Mouse (Mus musculus) megakaryocyte, embryonic 14.5 days (primary cell): ENCODE measurements around the gene Arfip1. TPM values are rescaled to one million over a fixed set of nuclear protein-coding genes. Genes with fewer than 3 reads are reported as not detected.

Source experiments
- H3K27me3 ChIP-seq: replicated peaks from 2 replicates; pipeline ENCODE3; 2012; ENCODE audit warnings: inconsistent platforms
- H3K36me3 ChIP-seq: replicated peaks from 2 replicates; pipeline ENCODE3; 2012; ENCODE audit warnings: low read length, inconsistent platforms, mixed read lengths
- H3K4me1 ChIP-seq: 2 replicates; pipeline ENCODE4 v1.6.1; 2012; ENCODE audit warnings: inconsistent platforms
- H3K4me3 ChIP-seq: replicated peaks from 2 replicates; pipeline ENCODE3; 2012; ENCODE audit warnings: moderate library complexity, mild to moderate bottlenecking, inconsistent platforms
- H3K9me3 ChIP-seq: 2 replicates; pipeline ENCODE4 v1.6.1; 2012; ENCODE audit warnings: inconsistent platforms
- FLI1 ChIP-seq: IDR thresholded peaks from 2 replicates; pipeline ENCODE4 v1.6.1; 2012; ENCODE audit warnings: low read length, inconsistent platforms, mixed read lengths
- GATA1 ChIP-seq: IDR thresholded peaks from 3 replicates; pipeline ENCODE4 v1.6.1; 2012; ENCODE audit warnings: mixed read lengths, low read length, inconsistent platforms, borderline replicate concordance
- polyA plus RNA-seq: library from polyadenylated mRNA; stranded (reverse); fragments of >175 nt; gene quantifications from 2 replicates; pipeline ENCODE4 v1.2.3, GENCODE M21; 2012; ENCODE audit warnings: low replicate concordance; ENCODE audit not compliant: insufficient read depth

Arfip1 gene
- polyA plus RNA-seq, 1 experiment = 9.3 TPM

DNA sequence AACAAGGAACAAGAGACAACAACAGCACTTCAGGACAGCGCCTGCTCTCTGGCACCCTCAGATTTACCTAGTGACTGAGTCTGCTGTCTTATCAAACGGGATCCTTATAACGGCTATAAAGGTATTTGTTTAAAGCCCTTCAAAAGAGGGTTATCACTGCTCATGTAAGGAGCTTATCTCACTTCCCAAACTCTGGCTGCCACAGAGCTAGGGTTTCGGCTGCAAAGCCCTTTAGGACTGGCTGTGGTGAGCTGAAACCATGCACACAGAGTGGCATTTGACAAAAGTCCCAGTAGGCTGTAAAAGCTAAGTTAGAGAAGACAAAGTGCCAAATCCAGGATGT, 114.3 kb downstream of the Arfip1 start:
- 0 out of 2 replicates have a peak, but pooled peaks cover 5% of the 10 kb centered on the region for H3K9me3 ChIP-seq
- H3K27me3 ChIP-seq = peaks cover 64% of the 10 kb centered on the region
- no peak overlapping the region for H3K4me3 ChIP-seq
- no peaks in the 10 kb centered on the region for H3K36me3 ChIP-seq
- peaks cover 31% of the 10 kb centered on the region for H3K4me1 ChIP-seq
- TF ChIP-seq GATA1 (no peak), FLI1 (no peak)

DNA sequence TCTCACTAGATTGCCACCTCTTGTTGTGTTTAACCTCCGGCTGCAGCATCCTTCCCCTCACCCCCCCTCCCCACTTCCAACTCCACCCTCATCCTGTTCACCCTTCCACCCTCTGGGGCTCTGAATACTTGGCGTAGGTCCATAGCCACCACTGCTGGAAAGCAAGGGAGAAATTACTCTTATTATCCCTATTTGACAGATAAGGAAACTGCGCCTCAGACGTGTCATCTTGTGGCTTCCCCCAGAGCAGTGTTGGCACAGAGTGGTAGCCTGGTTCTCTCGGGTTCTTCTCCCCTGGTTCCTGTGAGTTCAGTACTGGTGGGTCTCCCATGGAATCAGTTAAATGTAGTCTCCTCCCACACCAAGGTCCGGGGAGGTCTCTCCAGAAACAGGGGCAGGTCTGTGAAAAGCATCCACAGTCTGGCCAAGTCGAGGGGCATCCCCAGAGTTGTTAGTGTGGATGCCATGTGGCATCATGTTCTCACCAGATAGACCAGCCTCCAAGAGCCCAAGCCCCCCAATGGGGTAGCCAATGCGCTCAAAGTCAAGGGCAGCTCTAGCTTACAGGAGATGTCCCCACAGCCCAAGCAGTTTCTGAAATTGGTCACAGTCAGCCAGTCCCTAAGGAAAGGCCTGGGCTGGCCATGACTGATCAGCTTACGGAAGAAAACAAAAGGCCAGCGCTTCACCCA, 114.9 kb downstream of the Arfip1 start:
- Histone ChIP-seq H3K27me3 (peaks cover 59% of the 10 kb centered on the region), H3K4me3 (no peak overlapping the region), H3K4me1 (peaks cover 31% of the 10 kb centered on the region), H3K9me3 (0 out of 2 replicates have a peak, but pooled peaks cover 5% of the 10 kb centered on the region), H3K36me3 (no peaks in the 10 kb centered on the region)
- TF ChIP-seq FLI1 (no peak), GATA1 (no peak)

DNA sequence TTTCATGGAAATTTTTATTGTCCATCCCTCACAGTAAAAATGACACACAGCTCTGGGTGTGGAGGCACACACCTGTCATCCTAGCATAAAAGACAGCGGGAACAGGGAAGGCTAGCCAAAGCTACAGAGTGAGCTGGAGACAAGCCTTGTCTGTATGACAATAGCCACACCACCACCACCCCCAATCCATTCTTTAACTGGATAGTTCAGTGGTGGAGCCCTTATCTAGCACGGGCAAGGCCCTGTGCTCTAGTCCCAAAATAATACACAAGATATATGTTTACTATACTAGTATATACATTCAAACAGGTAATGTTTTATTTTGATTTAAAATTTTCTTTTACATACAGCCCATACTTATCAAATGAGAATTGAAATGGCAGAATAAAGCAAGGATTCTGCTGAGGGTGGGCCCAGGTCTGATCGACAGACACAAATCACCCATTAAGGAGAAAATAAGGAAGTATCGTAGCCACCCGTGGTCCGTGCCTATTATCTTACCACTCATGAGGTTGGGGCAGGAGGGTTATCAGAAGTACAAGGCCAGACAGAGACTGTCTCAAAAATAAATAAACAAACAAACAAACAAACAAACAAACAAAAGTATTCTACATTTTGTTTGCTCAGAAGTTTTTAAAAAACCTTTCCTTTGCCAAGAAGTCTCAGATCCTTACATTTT, 116.5 kb downstream of the Arfip1 start:
- no peaks in the 10 kb centered on the region for H3K36me3 ChIP-seq
- TF ChIP-seq FLI1 (no peak), GATA1 (no peak)
- H3K27me3 ChIP-seq = peaks cover 55% of the 10 kb centered on the region
- H3K4me3 ChIP-seq = no peak overlapping the region
- 0 out of 2 replicates have a peak, but pooled peaks cover 5% of the 10 kb centered on the region for H3K9me3 ChIP-seq
- H3K4me1 ChIP-seq = peaks cover 33% of the 10 kb centered on the region

DNA sequence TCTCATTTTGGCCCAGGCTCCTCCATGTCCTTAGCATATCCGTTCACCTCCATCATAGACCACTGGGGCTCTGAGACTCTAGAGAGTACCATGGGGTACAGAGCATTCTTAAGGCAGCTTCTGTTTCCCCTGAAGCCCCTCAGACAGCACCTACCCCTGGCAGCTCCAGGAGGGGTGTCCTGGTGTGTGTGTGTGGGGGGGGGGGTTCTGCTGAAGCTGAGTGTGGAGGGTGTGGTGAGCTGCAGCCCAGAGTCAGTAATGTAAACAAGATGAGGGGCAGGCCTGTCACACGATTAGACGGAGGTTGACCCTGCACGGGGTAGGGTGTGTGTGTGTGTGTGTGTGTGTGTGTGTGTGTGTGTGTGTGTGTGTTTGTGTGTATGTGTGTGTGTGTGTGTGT, 120.7 kb downstream of the Arfip1 start:
- Histone ChIP-seq H3K36me3 (no peaks in the 10 kb centered on the region), H3K4me3 (no peak overlapping the region), H3K9me3 (no peaks in the 10 kb centered on the region), H3K4me1 (peaks cover 27% of the 10 kb centered on the region), H3K27me3 (peaks cover 41% of the 10 kb centered on the region)
- no peak for TF ChIP-seq FLI1
- TF ChIP-seq GATA1 = no peak

DNA sequence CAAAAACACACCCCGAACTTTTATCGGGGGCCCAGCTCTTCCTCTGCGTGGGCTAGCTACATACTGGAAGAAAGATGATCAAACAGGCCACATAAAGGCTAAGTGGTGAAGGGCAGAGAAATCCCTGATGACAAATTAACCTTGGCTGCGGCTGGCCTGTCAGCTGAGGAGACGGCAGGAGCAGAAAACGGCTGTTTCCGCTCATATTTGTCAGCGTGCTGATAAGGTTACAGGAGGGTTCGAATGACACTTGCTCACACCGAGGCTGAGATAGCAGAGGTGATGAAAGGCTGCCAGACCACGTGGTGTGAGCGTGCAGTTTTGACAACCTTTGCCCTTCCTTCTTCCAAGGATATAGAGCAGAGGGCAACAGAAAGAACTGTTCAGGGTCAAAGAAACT, 121.5 kb downstream of the Arfip1 start:
- Histone ChIP-seq H3K27me3 (peaks cover 43% of the 10 kb centered on the region), H3K4me1 (peaks cover 34% of the 10 kb centered on the region), H3K4me3 (peak overlapping the region; percentile 84), H3K9me3 (no peaks in the 10 kb centered on the region), H3K36me3 (no peaks in the 10 kb centered on the region)
- no peak for TF ChIP-seq FLI1
- peak; percentile 26; the same call in 1 of the 3 replicates for TF ChIP-seq GATA1

DNA sequence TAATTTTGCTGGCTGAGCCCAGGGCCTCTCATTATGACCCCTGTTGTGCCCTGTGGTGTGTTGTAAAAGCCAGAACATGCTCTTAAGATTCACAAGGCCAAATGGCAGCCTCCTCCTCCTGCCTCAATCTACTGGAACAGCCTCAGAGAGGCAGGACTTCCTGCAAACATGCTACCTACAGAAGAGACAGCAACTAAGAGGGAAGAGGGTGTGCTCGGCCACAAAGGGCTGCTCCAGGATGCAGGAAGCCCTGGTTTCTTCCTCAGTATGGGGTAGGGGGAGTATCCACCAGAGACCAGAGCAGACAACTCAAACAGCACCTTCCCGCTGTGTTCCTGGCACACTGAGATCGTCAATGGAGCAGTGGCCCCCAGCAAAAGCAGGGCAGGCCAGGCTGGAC, 121.9 kb downstream of the Arfip1 start:
- H3K36me3 ChIP-seq = no peaks in the 10 kb centered on the region
- H3K27me3 ChIP-seq = peaks cover 43% of the 10 kb centered on the region
- H3K4me3 ChIP-seq = peak overlapping the region; percentile 74
- H3K4me1 ChIP-seq = peaks cover 38% of the 10 kb centered on the region
- TF ChIP-seq FLI1 (no peak), GATA1 (no peak)
- no peaks in the 10 kb centered on the region for H3K9me3 ChIP-seq

DNA sequence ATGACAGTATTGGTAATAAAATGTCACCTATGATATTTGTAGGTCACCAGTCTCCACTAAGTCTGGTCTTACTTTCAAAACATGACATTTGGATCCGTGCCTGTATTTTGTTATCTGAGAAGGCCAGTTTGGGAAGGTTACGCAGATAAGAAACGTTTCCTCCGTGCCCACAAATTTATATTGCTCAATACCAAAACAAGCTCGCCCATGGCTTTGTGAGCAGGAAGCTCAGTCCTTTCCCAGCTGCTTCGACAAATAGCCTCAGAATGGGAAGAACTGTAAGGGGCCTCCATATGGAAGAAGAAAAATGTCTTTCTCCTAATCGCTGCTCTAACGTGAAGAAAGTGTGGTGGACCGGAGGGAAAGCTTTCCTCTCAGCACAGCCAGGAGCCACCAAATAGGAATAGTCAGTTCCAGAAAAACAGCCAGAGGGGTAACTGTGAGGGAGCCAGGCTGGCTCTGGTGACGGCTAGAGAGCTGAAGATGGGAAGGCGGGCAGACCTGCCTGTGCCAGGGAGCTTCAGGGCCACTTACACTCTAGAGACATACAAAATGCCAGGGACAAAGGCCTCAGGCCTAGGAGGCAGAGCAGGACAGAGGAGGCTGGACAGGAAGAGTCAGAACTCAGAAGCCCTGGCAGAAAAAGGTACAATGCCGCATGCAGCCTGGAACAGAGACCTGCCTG, 126.5 kb downstream of the Arfip1 start:
- no peaks in the 10 kb centered on the region for H3K36me3 ChIP-seq
- H3K4me3 ChIP-seq = no peak overlapping the region
- H3K4me1 ChIP-seq = peaks cover 28% of the 10 kb centered on the region
- TF ChIP-seq FLI1 (no peak), GATA1 (no peak)
- H3K9me3 ChIP-seq = no peaks in the 10 kb centered on the region
- peaks cover 46% of the 10 kb centered on the region for H3K27me3 ChIP-seq

DNA sequence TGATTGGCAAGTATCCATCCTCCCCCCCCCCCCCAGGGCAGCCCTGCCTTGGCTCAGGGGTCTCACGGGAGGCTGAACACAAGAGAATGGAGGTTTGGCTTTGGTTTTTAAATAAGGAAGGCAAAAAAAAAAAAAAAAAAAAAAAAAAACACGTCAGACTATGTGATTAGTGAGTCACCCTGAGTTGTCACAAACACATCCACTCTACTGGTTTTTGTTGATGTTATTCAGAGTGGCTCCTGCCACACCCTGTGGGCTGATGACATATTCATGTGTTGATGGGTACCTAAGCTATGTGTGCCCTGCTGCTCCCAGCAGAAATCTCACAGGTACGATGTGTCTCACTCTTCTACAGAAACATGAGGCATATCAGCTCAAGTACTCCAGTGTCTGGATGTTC, 131.8 kb downstream of the Arfip1 start:
- H3K36me3 ChIP-seq = no peaks in the 10 kb centered on the region
- TF ChIP-seq FLI1 = no peak
- no peak for TF ChIP-seq GATA1

DNA sequence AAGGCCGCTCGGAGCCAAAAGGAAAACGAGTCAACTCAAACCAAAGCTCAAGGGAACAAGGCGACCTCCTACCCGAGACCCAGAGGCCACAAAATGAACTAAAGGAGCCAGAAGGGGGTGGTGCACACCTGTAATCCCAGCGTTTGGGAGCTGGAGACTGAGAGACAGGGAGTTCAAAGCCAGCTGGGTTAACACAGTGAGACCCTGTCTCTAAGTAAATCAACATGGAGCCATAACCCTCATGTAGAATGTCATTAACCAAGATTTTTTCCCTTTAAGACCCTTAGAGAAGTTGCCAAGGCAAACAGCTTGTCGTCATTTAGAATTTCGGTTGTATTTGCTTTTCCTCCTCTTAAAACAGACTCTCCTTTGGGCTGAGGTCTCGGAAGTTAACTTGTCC, 133.4 kb downstream of the Arfip1 start:
- H3K9me3 ChIP-seq = no peaks in the 10 kb centered on the region
- H3K4me3 ChIP-seq = no peak overlapping the region
- H3K36me3 ChIP-seq = no peaks in the 10 kb centered on the region
- TF ChIP-seq FLI1 = no peak
- no peak for TF ChIP-seq GATA1
- peaks cover 4% of the 10 kb centered on the region; the same call in 1 of the 2 replicates for H3K4me1 ChIP-seq
- peaks cover 76% of the 10 kb centered on the region for H3K27me3 ChIP-seq

More for the DNA sequence above, 131.8 kb downstream of the Arfip1 start:
- H3K4me3 ChIP-seq = no peak overlapping the region
- no peaks in the 10 kb centered on the region for H3K9me3 ChIP-seq
- peaks cover 66% of the 10 kb centered on the region for H3K27me3 ChIP-seq
- peaks cover under 1% of the 10 kb centered on the region for H3K4me1 ChIP-seq

DNA sequence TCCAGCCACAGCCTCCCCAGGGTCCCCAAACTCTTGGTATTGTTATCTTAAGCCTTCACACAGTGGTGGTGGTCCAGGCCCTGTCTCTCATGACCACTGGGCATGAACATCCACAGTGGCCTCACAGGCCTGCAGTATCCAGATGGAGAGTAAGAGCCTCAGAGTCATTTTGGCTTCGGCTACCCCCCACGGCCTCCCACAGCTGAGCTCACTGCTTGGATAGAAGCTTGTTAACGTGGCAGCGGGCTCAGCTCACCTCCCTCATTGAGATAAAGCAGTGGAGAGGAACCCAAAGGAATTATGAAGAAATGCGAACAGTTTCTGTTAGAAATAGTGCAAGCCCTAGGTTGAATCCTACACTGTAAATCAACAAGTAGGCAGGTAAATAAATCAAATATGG, 134.6 kb downstream of the Arfip1 start:
- peaks cover 77% of the 10 kb centered on the region for H3K27me3 ChIP-seq
- H3K4me1 ChIP-seq = peaks cover 4% of the 10 kb centered on the region; the same call in 1 of the 2 replicates
- no peaks in the 10 kb centered on the region for H3K9me3 ChIP-seq
- no peak for TF ChIP-seq FLI1
- TF ChIP-seq GATA1 = no peak
- H3K4me3 ChIP-seq = no peak overlapping the region
- H3K36me3 ChIP-seq = no peaks in the 10 kb centered on the region

Other genes starting within 250 kb of the Arfip1 start
- gene Fhdc1, start 102.2 kb downstream of the Arfip1 start, polyA plus RNA-seq = 0.92 and 1.6 TPM in 2 replicates
- gene Tigd4, start 10.9 kb upstream of the Arfip1 start, polyA plus RNA-seq = not detected in 2 replicates
- gene Tmem154, start 83.6 kb upstream of the Arfip1 start, polyA plus RNA-seq = 0.49 TPM in 1 of 2 replicates, not detected in the other
- gene Fbxw7, start 232.6 kb upstream of the Arfip1 start, polyA plus RNA-seq = 2.7 and 3.4 TPM in 2 replicates